Mouse (Mus musculus): Measurements from ENCODE around the gene Fam126a. TPM values are rescaled to one million over a fixed set of nuclear protein-coding genes. Genes with fewer than 3 reads are reported as not detected.
"Not testable (repeated sequence)": the region's sequence is repeated elsewhere in the genome, so short reads cannot be mapped to it uniquely, and the experiment has no call there.

Fam126a gene
- total RNA-seq, 2 experiments from 2014 or later: 26.7 to 30.2 TPM

DNA sequence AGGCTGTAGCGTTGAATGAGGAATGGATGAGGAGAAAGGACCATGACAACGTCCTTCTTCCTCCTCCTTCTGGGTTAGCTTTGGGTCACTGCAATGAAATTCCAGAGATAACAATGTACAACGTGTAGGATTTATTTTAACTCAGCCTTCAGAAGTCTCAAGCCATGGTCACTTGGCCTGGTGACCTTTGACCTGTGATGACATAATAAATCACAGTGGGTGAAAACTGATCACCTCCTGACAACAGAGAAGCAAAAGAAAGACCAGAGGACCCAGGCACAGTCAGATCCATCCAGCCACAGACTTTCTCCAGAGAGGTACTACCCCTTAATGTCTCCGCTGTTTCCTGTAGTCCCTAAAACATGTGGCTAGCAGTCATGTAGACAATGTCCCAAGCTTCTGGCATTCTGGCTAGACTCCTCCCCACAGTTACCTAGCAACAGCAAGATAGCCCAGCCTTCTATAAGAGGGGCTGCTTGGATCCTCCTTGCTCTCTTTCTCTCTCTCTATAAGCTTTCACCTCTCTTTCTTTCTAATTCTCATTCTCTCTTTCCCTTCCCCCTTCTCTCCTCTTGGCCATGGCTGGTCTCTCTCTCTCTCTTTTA lies 121.9 kb downstream of the Fam126a start:
- DNase-seq (ENCODE audit: low spot score in 2 of 2): no peak

GRCm38 (mm10) chr5:23902221-23902620 lies 128.3 kb downstream of the Fam126a start:
- DNase-seq (ENCODE audit: low spot score in 2 of 2): no peak

GRCm38 (mm10) chr5:23900190-23900589 lies 130.3 kb downstream of the Fam126a start:
- DNase-seq (ENCODE audit: low spot score in 2 of 2): no peak

- DNase-seq (ENCODE audit: low spot score in 2 of 2): peak; percentile 27 to 47
Observed at GRCm38 (mm10) chr5:23893864-23894771, 136.4 kb downstream of the Fam126a start.

DNA sequence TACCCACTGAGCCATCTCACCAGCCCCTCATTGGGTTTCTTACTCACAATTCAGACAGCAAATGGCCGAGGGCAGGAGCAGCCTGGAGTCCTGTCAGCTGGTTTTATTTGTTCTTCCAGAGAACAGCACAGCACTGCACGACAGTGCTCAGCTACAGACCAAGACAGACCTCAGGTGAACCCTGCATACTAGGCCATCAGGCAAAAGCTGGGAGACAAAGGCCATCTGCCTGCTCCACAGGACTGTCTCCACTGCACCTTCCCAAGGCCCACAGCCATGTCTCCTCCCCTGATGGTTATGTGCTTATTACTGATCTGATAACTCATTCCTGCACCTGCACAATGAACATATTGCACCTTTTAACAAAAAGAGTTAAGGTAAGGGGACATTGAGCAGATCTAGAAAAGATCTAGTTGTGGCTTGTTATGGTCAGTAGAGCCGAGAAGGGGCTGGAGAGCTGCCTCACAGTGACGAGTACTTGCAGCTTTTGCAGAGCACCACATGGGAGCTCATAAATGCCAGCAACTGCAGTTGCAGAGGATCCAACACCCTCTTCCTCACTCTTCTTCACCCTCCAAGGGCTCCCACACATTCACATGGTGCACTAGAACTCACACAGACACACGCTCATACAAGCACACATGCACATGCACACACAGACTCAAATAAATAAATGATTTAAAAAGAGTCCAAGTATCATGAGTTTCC lies 137.2 kb downstream of the Fam126a start:
- no peak for DNase-seq (ENCODE audit: low spot score in 2 of 2)

DNA sequence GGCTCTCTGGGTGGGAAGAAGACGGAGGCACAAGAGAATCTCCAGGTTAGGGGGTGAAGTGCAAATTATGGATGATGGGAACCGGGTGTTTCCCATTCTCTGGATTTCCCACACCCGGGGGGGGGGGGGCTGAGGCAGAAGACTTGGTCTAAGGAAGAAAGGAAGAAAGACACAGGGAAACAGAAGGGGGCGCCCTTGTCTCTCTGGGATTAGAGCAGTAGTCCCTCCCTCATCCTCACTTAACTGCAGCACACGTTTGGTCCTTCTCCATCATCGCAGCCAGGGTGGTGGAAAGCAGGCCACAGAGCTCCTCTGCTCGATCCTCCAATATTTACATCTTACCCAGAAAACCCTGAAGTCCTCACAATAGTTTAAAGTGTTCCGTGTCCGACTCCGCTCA lies 139.8 kb downstream of the Fam126a start:
- peak; percentile 39 to 67 for DNase-seq (ENCODE audit: low spot score in 2 of 2)

DNA sequence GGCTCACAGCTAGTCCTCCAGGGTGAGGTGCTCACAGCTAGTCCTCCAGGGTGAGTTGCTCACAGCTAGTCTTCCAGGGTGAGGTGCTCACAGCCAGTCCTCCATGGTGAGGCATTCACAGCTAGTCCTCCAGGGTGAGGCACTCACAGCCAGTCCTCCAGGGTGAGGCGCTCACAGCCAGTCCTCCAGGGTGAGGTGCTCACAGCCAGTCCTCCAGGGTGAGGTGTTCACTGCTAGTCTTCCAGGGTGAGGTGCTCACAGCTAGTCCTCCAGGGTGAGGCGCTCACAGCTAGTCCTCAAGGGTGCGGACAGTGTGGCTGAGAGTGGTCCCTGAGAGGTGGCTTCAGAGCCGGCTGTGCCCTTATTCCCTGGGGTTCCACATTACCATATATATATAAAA lies 141.0 kb downstream of the Fam126a start:
- no peak for DNase-seq (ENCODE audit: low spot score in 2 of 2)

DNA sequence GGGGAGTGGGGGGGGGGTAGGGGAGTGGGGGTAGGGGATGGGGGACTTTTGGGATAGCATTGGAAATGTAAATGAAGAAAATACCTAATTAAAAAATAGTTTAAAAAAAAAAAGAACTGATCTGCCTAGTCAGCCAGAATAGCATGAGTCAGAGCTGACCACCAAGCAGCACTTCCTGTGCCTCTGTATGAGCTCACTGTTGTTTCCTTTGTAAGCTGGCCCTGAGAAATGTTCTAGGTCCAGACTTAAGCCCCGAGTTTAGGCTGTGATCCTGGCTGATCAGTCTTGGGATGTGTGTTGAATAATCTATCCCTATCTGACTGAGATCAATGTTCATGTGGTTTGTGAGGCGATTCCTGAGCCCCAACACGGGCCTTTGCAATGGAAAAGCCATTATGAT lies 143.4 kb downstream of the Fam126a start:
- DNase-seq (ENCODE audit: low spot score in 2 of 2): no peak

DNA sequence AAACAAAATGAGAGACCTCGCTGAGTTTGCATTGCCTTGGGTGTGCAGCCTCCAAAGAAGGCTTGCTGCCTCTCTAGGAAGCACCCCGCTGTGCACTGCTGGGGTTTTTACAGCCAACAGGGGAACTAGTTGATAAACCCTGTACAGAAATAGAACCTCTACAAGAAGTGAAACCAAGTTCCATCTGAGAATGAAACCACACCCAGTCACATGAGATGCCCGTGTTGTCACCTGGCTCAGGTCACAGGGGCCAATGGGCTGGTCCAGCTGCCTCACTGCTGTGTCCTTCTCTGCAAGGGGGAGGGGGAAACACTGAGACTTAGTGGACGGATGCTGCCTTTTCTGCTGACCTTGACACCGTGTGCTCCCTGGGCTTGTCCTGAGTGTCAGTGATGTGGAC lies 156.0 kb downstream of the Fam126a start:
- DNase-seq (ENCODE audit: low spot score in 2 of 2): no peak

- DNase-seq (ENCODE audit: low spot score in 2 of 2): no peak
Observed at GRCm38 (mm10) chr5:23872586-23872985, 157.9 kb downstream of the Fam126a start.

DNA sequence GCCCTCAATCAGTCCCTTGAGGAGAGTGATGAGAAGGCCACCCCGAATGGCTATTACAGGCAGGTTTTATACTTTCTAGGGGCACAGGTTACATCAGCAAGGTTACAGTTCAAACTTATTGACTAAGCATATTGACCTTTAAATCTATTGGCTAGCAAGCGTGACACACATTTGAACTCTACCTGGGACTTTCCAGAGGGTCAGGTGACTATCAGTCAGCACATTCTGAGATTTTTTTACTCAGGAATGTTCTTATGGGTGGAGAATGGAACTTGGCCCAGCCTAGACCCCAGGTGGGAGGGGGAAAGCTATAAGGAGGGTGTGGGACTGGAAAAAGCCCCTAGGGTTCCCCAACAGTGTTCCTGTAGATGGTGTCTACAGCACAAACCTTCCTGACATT lies 159.2 kb downstream of the Fam126a start:
- DNase-seq (ENCODE audit: low spot score in 2 of 2): not testable (repeated sequence)

DNA sequence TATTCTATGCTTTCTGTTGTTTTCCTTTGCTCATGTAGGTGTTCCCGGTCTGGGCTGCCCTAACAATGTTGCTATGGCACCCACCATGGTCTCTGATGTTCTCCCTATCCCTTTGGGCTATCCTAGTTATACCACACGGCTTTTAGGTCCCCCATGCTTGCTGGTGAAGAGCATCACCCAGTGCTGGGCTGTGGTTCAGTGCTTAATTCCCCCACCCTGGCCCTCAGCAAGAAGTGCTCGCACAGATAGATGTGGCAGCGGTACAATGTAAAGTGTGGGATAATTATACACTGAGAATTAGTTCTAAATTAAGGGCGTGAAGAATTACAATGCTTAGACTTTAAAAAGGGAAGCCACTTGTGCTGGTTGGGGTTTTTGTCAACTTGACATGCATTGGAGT lies 164.5 kb downstream of the Fam126a start:
- DNase-seq (ENCODE audit: low spot score in 2 of 2): no peak

Other genes with a start within 250 kb of the Fam126a start
- gene Pus7, start 247.0 kb downstream of the Fam126a start, total RNA-seq (2021): 10 to 100 TPM; 21.6 to 22.9 TPM
- 10 to 100 TPM; 20.7 to 22.8 TPM for gene Rint1, start 243.0 kb downstream of the Fam126a start, total RNA-seq (2021)
- gene Tomm7, start 186.5 kb downstream of the Fam126a start, total RNA-seq (2021): 10 to 100 TPM; 77.6 to 85.5 TPM
- 100 to 1,000 TPM; 101 to 113 TPM for gene Klhl7, start 69.9 kb upstream of the Fam126a start, total RNA-seq (2021)
- 10 to 100 TPM in 1 of 2 experiments, 1 to 10 TPM in 1; 7.6 to 11.8 TPM for gene Nupl2, start 134.3 kb upstream of the Fam126a start, total RNA-seq (2021)

Measured in layer of hippocampus, postnatal 14 days (tissue).